Mouse (Mus musculus): ENCODE results near the gene 3110082J24Rik.

DNA sequence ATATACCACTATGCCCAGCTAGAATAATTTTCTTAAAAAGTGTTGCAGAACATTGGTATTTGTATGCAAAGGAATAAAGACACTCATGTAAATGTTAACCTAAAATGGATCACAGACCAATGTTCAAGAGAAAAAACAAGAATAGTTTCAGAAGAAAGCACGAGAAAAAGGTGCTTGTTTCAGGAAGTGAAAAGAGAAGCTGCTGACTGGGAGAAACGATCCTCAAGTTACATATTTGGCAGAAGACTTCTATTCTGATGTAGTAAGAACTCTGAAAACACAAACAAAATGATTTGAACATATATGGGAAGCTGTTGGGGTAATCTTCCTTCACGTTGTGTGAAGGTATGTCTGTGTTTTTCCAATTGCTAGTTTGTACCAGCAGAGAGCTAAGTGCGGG is 32.3 kb upstream of the 3110082J24Rik start:
- no peak for TF ChIP-seq CTCF (IDR thresholded peaks at IDR 0.05; ENCODE audit: low read depth)
- no peak for TF ChIP-seq EP300 (optimal IDR thresholded peaks at IDR 0.05)

All from stomach, postnatal 0 days (tissue).